Mouse (Mus musculus): Measurements from ENCODE around the gene Gm20388. TPM values are rescaled to one million over a fixed set of nuclear protein-coding genes. Genes with fewer than 3 reads are reported as not detected.

The Gm20388 gene
- polyA plus RNA-seq, 1 experiment from 2014 or later, result not detected

GRCm38 (mm10) chr8:120448131-120448530 is 537.5 kb downstream of the Gm20388 start:
- WGBS, result 82% methylated on average over 6 of the region's 6 CpGs
- H3K27ac ChIP-seq (replicated peaks), result no peak overlapping the region
- H3K9ac ChIP-seq, result no peak overlapping the region
- no peaks in the 10 kb centered on the region; the same call in 1 of the 2 replicates for H3K27me3 ChIP-seq (replicated peaks)
- no peak overlapping the region for H3K4me3 ChIP-seq
- no peak overlapping the region for H3K4me2 ChIP-seq
- H3K9me3 ChIP-seq, result no peaks in the 10 kb centered on the region
- ATAC-seq (ENCODE audit: extremely low read depth, insufficient number of reproducible peaks, low FRiP score, low TSS enrichment), result no peak
- no peaks in the 10 kb centered on the region for H3K36me3 ChIP-seq
- H3K4me1 ChIP-seq, result peaks cover 15% of the 10 kb centered on the region

- Histone ChIP-seq H3K27ac (replicated peaks) (no peak overlapping the region), H3K9ac (no peak overlapping the region), H3K4me1 (peaks cover 22% of the 10 kb centered on the region), H3K4me3 (no peak overlapping the region), H3K36me3 (no peaks in the 10 kb centered on the region), H3K27me3 (replicated peaks) (no peaks in the 10 kb centered on the region; the same call in 1 of the 2 replicates), H3K9me3 (no peaks in the 10 kb centered on the region), H3K4me2 (no peak overlapping the region)
- no peak for ATAC-seq (ENCODE audit: extremely low read depth, insufficient number of reproducible peaks, low FRiP score, low TSS enrichment)
- WGBS, result 83% methylated on average over 4 of the region's 4 CpGs
These were observed 538.5 kb downstream of the Gm20388 start for GRCm38 (mm10) chr8:120449139-120449538.

GRCm38 (mm10) chr8:120449608-120450031 is 539.0 kb downstream of the Gm20388 start:
- H3K9ac ChIP-seq, result peak overlapping the region; percentile 64
- H3K4me3 ChIP-seq, result no peak overlapping the region
- no peaks in the 10 kb centered on the region for H3K9me3 ChIP-seq
- peak overlapping the region; percentile 39 for H3K4me2 ChIP-seq
- WGBS, result 42% methylated on average over 17 of the region's 17 CpGs
- no peaks in the 10 kb centered on the region; the same call in 1 of the 2 replicates for H3K27me3 ChIP-seq (replicated peaks)
- no peak for ATAC-seq (ENCODE audit: extremely low read depth, insufficient number of reproducible peaks, low FRiP score, low TSS enrichment)
- H3K36me3 ChIP-seq, result no peaks in the 10 kb centered on the region
- no peak overlapping the region for H3K27ac ChIP-seq (replicated peaks)
- peaks cover 27% of the 10 kb centered on the region for H3K4me1 ChIP-seq

GRCm38 (mm10) chr8:120452111-120452510 is 541.5 kb downstream of the Gm20388 start:
- Histone ChIP-seq H3K36me3 (no peaks in the 10 kb centered on the region), H3K9me3 (no peaks in the 10 kb centered on the region), H3K27me3 (replicated peaks) (no peaks in the 10 kb centered on the region; the same call in 1 of the 2 replicates), H3K4me3 (no peak overlapping the region), H3K9ac (no peak overlapping the region), H3K4me1 (peaks cover 50% of the 10 kb centered on the region), H3K27ac (replicated peaks) (no peak overlapping the region), H3K4me2 (no peak overlapping the region)
- WGBS, result 77% methylated on average over 2 of the region's 2 CpGs
- ATAC-seq (ENCODE audit: extremely low read depth, insufficient number of reproducible peaks, low FRiP score, low TSS enrichment), result no peak

GRCm38 (mm10) chr8:120454404-120454803 is 543.8 kb downstream of the Gm20388 start:
- no peak overlapping the region for H3K4me2 ChIP-seq
- H3K4me3 ChIP-seq, result no peak overlapping the region
- no peaks in the 10 kb centered on the region for H3K9me3 ChIP-seq
- peaks cover 4% of the 10 kb centered on the region; the same call in 1 of the 2 replicates for H3K27me3 ChIP-seq (replicated peaks)
- H3K9ac ChIP-seq, result peak overlapping the region; percentile 33; the same call in 1 of the 2 replicates
- H3K36me3 ChIP-seq, result no peaks in the 10 kb centered on the region
- peaks cover 54% of the 10 kb centered on the region for H3K4me1 ChIP-seq
- 49% methylated on average over 6 of the region's 6 CpGs for WGBS
- H3K27ac ChIP-seq (replicated peaks), result no peak overlapping the region
- no peak for ATAC-seq (ENCODE audit: extremely low read depth, insufficient number of reproducible peaks, low FRiP score, low TSS enrichment)

GRCm38 (mm10) chr8:120460375-120460774 is 549.7 kb downstream of the Gm20388 start:
- peaks cover 74% of the 10 kb centered on the region for H3K4me1 ChIP-seq
- H3K9ac ChIP-seq, result peak overlapping the region; percentile 64
- WGBS, result 48% methylated on average over 6 of the region's 6 CpGs
- H3K9me3 ChIP-seq, result no peaks in the 10 kb centered on the region
- H3K36me3 ChIP-seq, result no peaks in the 10 kb centered on the region
- H3K27me3 ChIP-seq (replicated peaks), result peaks cover 4% of the 10 kb centered on the region; the same call in 1 of the 2 replicates
- H3K4me2 ChIP-seq, result no peak overlapping the region
- no peak overlapping the region for H3K4me3 ChIP-seq
- no peak for ATAC-seq (ENCODE audit: extremely low read depth, insufficient number of reproducible peaks, low FRiP score, low TSS enrichment)
- peak overlapping the region; percentile 43 for H3K27ac ChIP-seq (replicated peaks)

GRCm38 (mm10) chr8:120462119-120462551 is 551.5 kb downstream of the Gm20388 start:
- Histone ChIP-seq H3K36me3 (no peaks in the 10 kb centered on the region), H3K4me2 (peak overlapping the region; percentile 49), H3K9me3 (no peaks in the 10 kb centered on the region), H3K9ac (peak overlapping the region; percentile 64), H3K27me3 (replicated peaks) (peaks cover 12% of the 10 kb centered on the region), H3K27ac (replicated peaks) (peak overlapping the region; percentile 88), H3K4me3 (peak overlapping the region; percentile 13), H3K4me1 (peaks cover 73% of the 10 kb centered on the region)
- no peak for ATAC-seq (ENCODE audit: extremely low read depth, insufficient number of reproducible peaks, low FRiP score, low TSS enrichment)
- 4% methylated on average over 15 of the region's 15 CpGs for WGBS

GRCm38 (mm10) chr8:120462611-120463010 is 552.0 kb downstream of the Gm20388 start:
- Histone ChIP-seq H3K9ac (peak overlapping the region; percentile 64; the same call in 1 of the 2 replicates), H3K4me2 (peak overlapping the region; percentile 49; the same call in 1 of the 2 replicates), H3K4me3 (no peak overlapping the region), H3K27ac (replicated peaks) (peak overlapping the region; percentile 88), H3K9me3 (no peaks in the 10 kb centered on the region), H3K4me1 (peaks cover 73% of the 10 kb centered on the region), H3K27me3 (replicated peaks) (peaks cover 17% of the 10 kb centered on the region), H3K36me3 (no peaks in the 10 kb centered on the region)
- ATAC-seq (ENCODE audit: extremely low read depth, insufficient number of reproducible peaks, low FRiP score, low TSS enrichment), result no peak
- WGBS, result 55% methylated on average over 6 of the region's 6 CpGs

- Histone ChIP-seq H3K4me1 (peaks cover 67% of the 10 kb centered on the region), H3K36me3 (no peaks in the 10 kb centered on the region), H3K27ac (replicated peaks) (peak overlapping the region; percentile 76), H3K9me3 (no peaks in the 10 kb centered on the region), H3K9ac (peak overlapping the region; percentile 59; the same call in 1 of the 2 replicates), H3K27me3 (replicated peaks) (peaks cover 22% of the 10 kb centered on the region), H3K4me2 (no peak overlapping the region), H3K4me3 (no peak overlapping the region)
- 69% methylated on average over 9 of the region's 9 CpGs for WGBS
- no peak for ATAC-seq (ENCODE audit: extremely low read depth, insufficient number of reproducible peaks, low FRiP score, low TSS enrichment)
These were observed 553.4 kb downstream of the Gm20388 start for GRCm38 (mm10) chr8:120463918-120464584.

GRCm38 (mm10) chr8:120464585-120464937 is 553.9 kb downstream of the Gm20388 start:
- Histone ChIP-seq H3K27ac (replicated peaks) (peak overlapping the region; percentile 76), H3K9ac (peak overlapping the region; percentile 59)

GRCm38 (mm10) chr8:120465710-120466109 is 555.1 kb downstream of the Gm20388 start:
- Histone ChIP-seq H3K9ac (peak overlapping the region; percentile 17), H3K27me3 (replicated peaks) (peaks cover 20% of the 10 kb centered on the region), H3K4me2 (peak overlapping the region; percentile 28), H3K36me3 (no peaks in the 10 kb centered on the region), H3K27ac (replicated peaks) (peak overlapping the region; percentile 76), H3K4me1 (peaks cover 53% of the 10 kb centered on the region), H3K9me3 (no peaks in the 10 kb centered on the region), H3K4me3 (no peak overlapping the region)
- whole genome bisulfite sequencing, result 7% methylated on average over 8 of the region's 8 CpGs
- ATAC-seq (ENCODE audit: extremely low read depth, insufficient number of reproducible peaks, low FRiP score, low TSS enrichment), result peak; percentile 22; the same call in 1 of the 2 replicates

More at GRCm38 (mm10) chr8:120464585-120464937, 553.9 kb downstream of the Gm20388 start:
- no peak for ATAC-seq (ENCODE audit: extremely low read depth, insufficient number of reproducible peaks, low FRiP score, low TSS enrichment)
- no peak overlapping the region for H3K4me2 ChIP-seq
- peaks cover 62% of the 10 kb centered on the region for H3K4me1 ChIP-seq
- H3K27me3 ChIP-seq (replicated peaks), result peaks cover 20% of the 10 kb centered on the region
- H3K9me3 ChIP-seq, result no peaks in the 10 kb centered on the region
- 30% methylated on average over 4 of the region's 4 CpGs for WGBS
- no peak overlapping the region for H3K4me3 ChIP-seq
- no peaks in the 10 kb centered on the region for H3K36me3 ChIP-seq

Measured in heart, embryonic 13.5 days (tissue).